In genomic region chr8:121346862-121347261, GRCm38 (mm10) we compare ENCODE assay signal across 11 mouse cellular contexts.
DNase-seq lines count a peak whose midpoint lies in the region; ATAC-seq and TF ChIP-seq lines count a peak whose summit lies in the region.
"Had no signal": no experiment of that assay in that cellular context is flagged by ENCODE, and none has a peak within 500 bp of the region (broad histone marks: within the 10 kb centered on the region; RNA-seq: fewer than 3 reads in every experiment).

No protein-coding gene starts in this region.

- H3K27me3 ChIP-seq in midbrain, postnatal 0 days (ENCODE audit: insufficient read depth, low read length), result no peaks in the 10 kb centered on the region
- no peaks in the 10 kb centered on the region for H3K27me3 ChIP-seq in midbrain, embryonic 16.5 days (ENCODE audit: control insufficient read depth, insufficient read depth, low read depth, low read length)
- no peaks in the 10 kb centered on the region for H3K27me3 ChIP-seq in heart, embryonic 11.5 days (ENCODE audit: control insufficient read depth, insufficient read depth, low read length)
- no peaks in the 10 kb centered on the region for H3K27me3 ChIP-seq in stomach, postnatal 0 days (ENCODE audit: control insufficient read depth, insufficient read depth, low read length)

- TF ChIP-seq EP300 in stomach, postnatal 0 days (optimal IDR thresholded peaks at IDR 0.05), result no peak

- DNase-seq in midbrain, postnatal 0 days (ENCODE audit: low spot score), result peak; percentile 26
- DNase-seq in kidney, postnatal 36 days, result peak; percentile 56 to 57
- peak; percentile 28 for DNase-seq in stomach, postnatal 0 days (ENCODE audit: low spot score)
- no peak for DNase-seq in layer of hippocampus, adult 18-20 months (ENCODE audit: low spot score in 2 of 2)
- no peak for DNase-seq in left cerebral cortex, postnatal 10 days (ENCODE audit: extremely low spot score in 1 of 2, low spot score in 2 of 2)
- DNase-seq in spleen, adult 18-20 months, result no peak
- DNase-seq: thymus, postnatal 14 days had no signal

- 73% methylated on average over 9 of the region's 9 CpGs for WGBS in midbrain, postnatal 0 days
- 81% methylated on average over 9 of the region's 9 CpGs for WGBS in midbrain, embryonic 16.5 days
- 27% methylated on average over 9 of the region's 9 CpGs for WGBS in heart, embryonic 11.5 days (ENCODE audit: insufficient replicate concordance)
- 39% methylated on average over 9 of the region's 9 CpGs for WGBS in stomach, postnatal 0 days

- H3K36me3 ChIP-seq in midbrain, postnatal 0 days (ENCODE audit: insufficient read depth, low read length), result no peaks in the 10 kb centered on the region
- H3K36me3 ChIP-seq in midbrain, embryonic 16.5 days (ENCODE audit: control insufficient read depth, insufficient read depth, low read length), result no peaks in the 10 kb centered on the region
- no peaks in the 10 kb centered on the region for H3K36me3 ChIP-seq in heart, embryonic 11.5 days (ENCODE audit: control insufficient read depth, insufficient read depth, low read length)
- no peaks in the 10 kb centered on the region for H3K36me3 ChIP-seq in stomach, postnatal 0 days (ENCODE audit: control insufficient read depth, insufficient read depth, low read length)
- H3K36me3 ChIP-seq: embryonic facial prominence, embryonic 13.5 days had no signal

- ATAC-seq in midbrain, postnatal 0 days (ENCODE audit: low FRiP score), result no peak
- no peak for ATAC-seq in midbrain, embryonic 16.5 days
- no peak for ATAC-seq in heart, embryonic 11.5 days (replicated peaks; ENCODE audit: insufficient number of reproducible peaks, low FRiP score, low TSS enrichment)
- ATAC-seq in stomach, postnatal 0 days (ENCODE audit: low FRiP score, low TSS enrichment), result peak; percentile 45

- H3K4me3 ChIP-seq in midbrain, postnatal 0 days (ENCODE audit: low read depth, low read length), result no peak overlapping the region
- H3K4me3 ChIP-seq in midbrain, embryonic 16.5 days (ENCODE audit: low read depth, low read length), result no peak overlapping the region
- H3K4me3 ChIP-seq in heart, embryonic 11.5 days (ENCODE audit: low read depth, low read length), result no peak overlapping the region
- no peak overlapping the region for H3K4me3 ChIP-seq in stomach, postnatal 0 days (ENCODE audit: low read depth, low read length)
- H3K4me3 ChIP-seq: embryonic facial prominence, embryonic 13.5 days; myocyte had no signal

- TF ChIP-seq CTCF in midbrain, postnatal 0 days (IDR thresholded peaks at IDR 0.05), result no peak
- TF ChIP-seq CTCF in stomach, postnatal 0 days (IDR thresholded peaks at IDR 0.05; ENCODE audit: low read depth), result no peak

- no peaks in the 10 kb centered on the region for H3K4me1 ChIP-seq in midbrain, postnatal 0 days (ENCODE audit: insufficient read depth, low read length)
- H3K4me1 ChIP-seq in midbrain, embryonic 16.5 days (ENCODE audit: control insufficient read depth, insufficient read depth, low read length), result no peaks in the 10 kb centered on the region
- peaks cover 20% of the 10 kb centered on the region for H3K4me1 ChIP-seq in heart, embryonic 11.5 days (ENCODE audit: control insufficient read depth, insufficient read depth, low read length)
- H3K4me1 ChIP-seq in stomach, postnatal 0 days (replicated peaks; ENCODE audit: control insufficient read depth, insufficient read depth), result no peaks in the 10 kb centered on the region

- intact Hi-C loops in left cerebral cortex, postnatal 10 days (cut with DNase I), result no loop called here

- H3K9ac ChIP-seq in midbrain, postnatal 0 days (replicated peaks; ENCODE audit: low read length, poor library complexity, severe bottlenecking), result no peak overlapping the region
- H3K9ac ChIP-seq in midbrain, embryonic 16.5 days (ENCODE audit: low read depth, low read length), result no peak overlapping the region
- peak overlapping the region; percentile 28; the same call in 1 of the 2 replicates for H3K9ac ChIP-seq in heart, embryonic 11.5 days (ENCODE audit: low read depth, low read length)
- H3K9ac ChIP-seq in stomach, postnatal 0 days (ENCODE audit: low read length), result no peak overlapping the region
- H3K9ac ChIP-seq: embryonic facial prominence, embryonic 13.5 days had no signal

- no peaks in the 10 kb centered on the region for H3K9me3 ChIP-seq in midbrain, postnatal 0 days (ENCODE audit: low read length)
- H3K9me3 ChIP-seq in midbrain, embryonic 16.5 days (replicated peaks; ENCODE audit: control insufficient read depth, low read length, poor library complexity, severe bottlenecking), result no peaks in the 10 kb centered on the region
- no peaks in the 10 kb centered on the region for H3K9me3 ChIP-seq in heart, embryonic 11.5 days (replicated peaks; ENCODE audit: control insufficient read depth, low read length)
- no peaks in the 10 kb centered on the region for H3K9me3 ChIP-seq in stomach, postnatal 0 days (ENCODE audit: control insufficient read depth, low read length)
- H3K9me3 ChIP-seq: embryonic facial prominence, embryonic 13.5 days had no signal

- no peak overlapping the region for H3K4me2 ChIP-seq in midbrain, postnatal 0 days (ENCODE audit: low read depth, low read length, poor library complexity, severe bottlenecking)
- no peak overlapping the region for H3K4me2 ChIP-seq in midbrain, embryonic 16.5 days (ENCODE audit: low read length)
- no peak overlapping the region for H3K4me2 ChIP-seq in heart, embryonic 11.5 days
- no peak overlapping the region for H3K4me2 ChIP-seq in stomach, postnatal 0 days (replicated peaks; ENCODE audit: low read depth)
- H3K4me2 ChIP-seq: embryonic facial prominence, embryonic 13.5 days had no signal

- no peak overlapping the region for H3K27ac ChIP-seq in midbrain, postnatal 0 days (ENCODE audit: low read depth, low read length)
- H3K27ac ChIP-seq in midbrain, embryonic 16.5 days (ENCODE audit: low read length), result no peak overlapping the region
- H3K27ac ChIP-seq in heart, embryonic 11.5 days (ENCODE audit: low read depth, low read length), result 0 out of 2 replicates have a peak overlapping the region, but pooled peaks have one; percentile 46
- H3K27ac ChIP-seq in stomach, postnatal 0 days (replicated peaks), result no peak overlapping the region
- H3K27ac ChIP-seq: embryonic facial prominence, embryonic 13.5 days had no signal

Comparison
In these comparisons a context has a peak if more than half of its experiments do, and no peak if none do; other contexts are left out.
1. DNase-seq: peak in midbrain, postnatal 0 days (single experiment), kidney, postnatal 36 days (2 of 2) and stomach, postnatal 0 days (single experiment); none in layer of hippocampus, adult 18-20 months (0 of 2), left cerebral cortex, postnatal 10 days (0 of 2) and spleen, adult 18-20 months (0 of 2).